Mouse (Mus musculus): ENCODE results near the gene 1110008P14Rik. TPM values are rescaled to one million over a fixed set of nuclear protein-coding genes. Genes with fewer than 3 reads are reported as not detected.

1110008P14Rik gene
- polyA plus RNA-seq, 1 experiment from 2014 or later = 20.2 TPM

- H3K36me3 ChIP-seq (ENCODE audit: control insufficient read depth, insufficient read depth) = peaks cover 3% of the 10 kb centered on the region
- peak; percentile 82 for ATAC-seq (ENCODE audit: low read depth)
- H3K4me1 ChIP-seq (ENCODE audit: control insufficient read depth, low read depth, low read length) = peaks cover 50% of the 10 kb centered on the region
- H3K9me3 ChIP-seq (replicated peaks; ENCODE audit: control insufficient read depth, low read length) = no peaks in the 10 kb centered on the region
- H3K9ac ChIP-seq (ENCODE audit: low read depth, low read length) = peak overlapping the region; percentile 1
- H3K4me2 ChIP-seq (ENCODE audit: low read depth, low read length) = peak overlapping the region; percentile 49
- 12% methylated on average over 14 of the region's 14 CpGs for WGBS (ENCODE audit: insufficient replicate concordance)
- H3K27ac ChIP-seq (ENCODE audit: low read length) = peak overlapping the region; percentile 87
- no peaks in the 10 kb centered on the region for H3K27me3 ChIP-seq (ENCODE audit: control insufficient read depth, insufficient read depth, low read depth, low read length)
- H3K4me3 ChIP-seq (ENCODE audit: low read depth, low read length) = peak overlapping the region; percentile 46
Measured at GRCm38 (mm10) chr2:32423481-32424331, 42.0 kb upstream of the 1110008P14Rik start.

GRCm38 (mm10) chr2:32421851-32422251 is 40.1 kb upstream of the 1110008P14Rik start:
- 78% methylated on average over 6 of the region's 6 CpGs for WGBS (ENCODE audit: insufficient replicate concordance)
- no peak overlapping the region for H3K9ac ChIP-seq (ENCODE audit: low read depth, low read length)
- peaks cover 9% of the 10 kb centered on the region for H3K36me3 ChIP-seq (ENCODE audit: control insufficient read depth, insufficient read depth)
- ATAC-seq (ENCODE audit: low read depth) = no peak
- no peaks in the 10 kb centered on the region for H3K9me3 ChIP-seq (replicated peaks; ENCODE audit: control insufficient read depth, low read length)
- H3K27ac ChIP-seq (ENCODE audit: low read length) = no peak overlapping the region
- peaks cover 36% of the 10 kb centered on the region for H3K4me1 ChIP-seq (ENCODE audit: control insufficient read depth, low read depth, low read length)
- H3K4me3 ChIP-seq (ENCODE audit: low read depth, low read length) = no peak overlapping the region
- 0 out of 2 replicates have a peak overlapping the region, but pooled peaks have one; percentile 12 for H3K4me2 ChIP-seq (ENCODE audit: low read depth, low read length)
- H3K27me3 ChIP-seq (ENCODE audit: control insufficient read depth, insufficient read depth, low read depth, low read length) = no peaks in the 10 kb centered on the region

- 68% methylated on average over 6 of the region's 6 CpGs for WGBS (ENCODE audit: insufficient replicate concordance)
- no peak overlapping the region for H3K4me3 ChIP-seq (ENCODE audit: low read depth, low read length)
- no peak overlapping the region for H3K4me2 ChIP-seq (ENCODE audit: low read depth, low read length)
- H3K4me1 ChIP-seq (ENCODE audit: control insufficient read depth, low read depth, low read length) = peaks cover 36% of the 10 kb centered on the region
- no peaks in the 10 kb centered on the region for H3K27me3 ChIP-seq (ENCODE audit: control insufficient read depth, insufficient read depth, low read depth, low read length)
- ATAC-seq (ENCODE audit: low read depth) = no peak
- no peak overlapping the region for H3K27ac ChIP-seq (ENCODE audit: low read length)
- no peak overlapping the region for H3K9ac ChIP-seq (ENCODE audit: low read depth, low read length)
- no peaks in the 10 kb centered on the region for H3K9me3 ChIP-seq (replicated peaks; ENCODE audit: control insufficient read depth, low read length)
- H3K36me3 ChIP-seq (ENCODE audit: control insufficient read depth, insufficient read depth) = peaks cover 20% of the 10 kb centered on the region
Measured at GRCm38 (mm10) chr2:32420647-32421046, 38.9 kb upstream of the 1110008P14Rik start.

GRCm38 (mm10) chr2:32420066-32420608 is 38.4 kb upstream of the 1110008P14Rik start:
- no peak overlapping the region for H3K4me2 ChIP-seq (ENCODE audit: low read depth, low read length)
- no peaks in the 10 kb centered on the region for H3K9me3 ChIP-seq (replicated peaks; ENCODE audit: control insufficient read depth, low read length)
- peaks cover 24% of the 10 kb centered on the region for H3K36me3 ChIP-seq (ENCODE audit: control insufficient read depth, insufficient read depth)
- H3K4me1 ChIP-seq (ENCODE audit: control insufficient read depth, low read depth, low read length) = peaks cover 34% of the 10 kb centered on the region
- no peaks in the 10 kb centered on the region for H3K27me3 ChIP-seq (ENCODE audit: control insufficient read depth, insufficient read depth, low read depth, low read length)
- H3K27ac ChIP-seq (ENCODE audit: low read length) = peak overlapping the region; percentile 25
- no peak overlapping the region for H3K9ac ChIP-seq (ENCODE audit: low read depth, low read length)
- 80% methylated on average over 12 of the region's 12 CpGs for WGBS (ENCODE audit: insufficient replicate concordance)
- H3K4me3 ChIP-seq (ENCODE audit: low read depth, low read length) = no peak overlapping the region
- ATAC-seq (ENCODE audit: low read depth) = no peak

- Histone ChIP-seq H3K4me3 (ENCODE audit: low read depth, low read length) (no peak overlapping the region), H3K27ac (ENCODE audit: low read length) (peak overlapping the region; percentile 73), H3K9ac (ENCODE audit: low read depth, low read length) (no peak overlapping the region), H3K4me2 (ENCODE audit: low read depth, low read length) (no peak overlapping the region), H3K4me1 (ENCODE audit: control insufficient read depth, low read depth, low read length) (peaks cover 26% of the 10 kb centered on the region), H3K36me3 (ENCODE audit: control insufficient read depth, insufficient read depth) (peaks cover 26% of the 10 kb centered on the region), H3K27me3 (ENCODE audit: control insufficient read depth, insufficient read depth, low read depth, low read length) (no peaks in the 10 kb centered on the region), H3K9me3 (replicated peaks; ENCODE audit: control insufficient read depth, low read length) (no peaks in the 10 kb centered on the region)
- ATAC-seq (ENCODE audit: low read depth) = peak; percentile 57
- 56% methylated on average over 3 of the region's 3 CpGs for WGBS (ENCODE audit: insufficient replicate concordance)
Measured at GRCm38 (mm10) chr2:32419359-32419758, 37.6 kb upstream of the 1110008P14Rik start.

DNA sequence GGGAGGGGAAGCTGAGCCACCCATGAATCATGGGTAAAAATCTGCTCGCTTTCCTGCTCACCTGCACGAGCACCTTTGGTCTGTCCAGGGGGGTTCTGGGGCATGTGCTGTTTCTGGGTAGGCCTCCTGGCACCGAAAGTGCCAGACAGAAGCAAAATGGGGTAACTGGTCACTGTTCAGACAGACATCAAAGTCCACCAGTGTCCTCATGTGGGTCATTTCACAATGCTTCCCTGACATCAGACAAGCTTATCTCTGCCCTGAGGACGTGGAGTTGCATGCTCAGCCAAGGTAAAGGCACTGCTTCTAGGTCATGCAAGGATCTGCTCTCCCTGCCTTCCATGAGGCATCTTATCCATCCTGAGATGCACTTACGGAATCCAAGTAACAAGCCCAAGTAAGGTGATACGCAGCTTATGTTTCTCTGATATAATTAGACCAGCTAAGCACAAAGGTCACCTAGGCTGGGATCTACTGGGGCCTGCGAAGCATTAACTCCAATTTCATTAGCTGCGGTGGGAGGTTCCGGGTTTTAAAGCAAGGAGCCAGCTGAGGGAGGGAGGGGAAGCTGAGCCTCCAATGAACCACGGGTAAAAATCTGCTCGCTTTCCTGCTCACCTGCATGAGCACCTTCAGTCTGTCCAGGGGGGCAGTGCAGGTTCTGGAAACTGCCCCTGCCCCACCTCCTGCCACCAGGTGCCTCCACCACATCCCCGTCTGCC is 36.9 kb upstream of the 1110008P14Rik start:
- no peaks in the 10 kb centered on the region for H3K9me3 ChIP-seq (replicated peaks; ENCODE audit: control insufficient read depth, low read length)
- no peaks in the 10 kb centered on the region for H3K27me3 ChIP-seq (ENCODE audit: control insufficient read depth, insufficient read depth, low read depth, low read length)
- peaks cover 26% of the 10 kb centered on the region for H3K36me3 ChIP-seq (ENCODE audit: control insufficient read depth, insufficient read depth)
- H3K27ac ChIP-seq (ENCODE audit: low read length) = peak overlapping the region; percentile 73
- no peak overlapping the region for H3K9ac ChIP-seq (ENCODE audit: low read depth, low read length)
- no peak overlapping the region for H3K4me2 ChIP-seq (ENCODE audit: low read depth, low read length)
- ATAC-seq (ENCODE audit: low read depth) = peak; percentile 68
- 69% methylated on average over 12 of the region's 12 CpGs for WGBS (ENCODE audit: insufficient replicate concordance)
- H3K4me1 ChIP-seq (ENCODE audit: control insufficient read depth, low read depth, low read length) = peaks cover 19% of the 10 kb centered on the region
- H3K4me3 ChIP-seq (ENCODE audit: low read depth, low read length) = no peak overlapping the region

GRCm38 (mm10) chr2:32417486-32417885 is 35.7 kb upstream of the 1110008P14Rik start:
- WGBS (ENCODE audit: insufficient replicate concordance) = 78% methylated on average over 8 of the region's 8 CpGs
- Histone ChIP-seq H3K27ac (ENCODE audit: low read length) (no peak overlapping the region), H3K9me3 (replicated peaks; ENCODE audit: control insufficient read depth, low read length) (no peaks in the 10 kb centered on the region), H3K4me2 (ENCODE audit: low read depth, low read length) (no peak overlapping the region), H3K9ac (ENCODE audit: low read depth, low read length) (no peak overlapping the region), H3K36me3 (ENCODE audit: control insufficient read depth, insufficient read depth) (peaks cover 26% of the 10 kb centered on the region), H3K4me3 (ENCODE audit: low read depth, low read length) (no peak overlapping the region), H3K4me1 (ENCODE audit: control insufficient read depth, low read depth, low read length) (peaks cover 16% of the 10 kb centered on the region), H3K27me3 (ENCODE audit: control insufficient read depth, insufficient read depth, low read depth, low read length) (no peaks in the 10 kb centered on the region)
- no peak for ATAC-seq (ENCODE audit: low read depth)

GRCm38 (mm10) chr2:32416556-32416955 is 34.8 kb upstream of the 1110008P14Rik start:
- Histone ChIP-seq H3K4me2 (ENCODE audit: low read depth, low read length) (no peak overlapping the region), H3K27ac (ENCODE audit: low read length) (no peak overlapping the region), H3K36me3 (ENCODE audit: control insufficient read depth, insufficient read depth) (peaks cover 26% of the 10 kb centered on the region), H3K9me3 (replicated peaks; ENCODE audit: control insufficient read depth, low read length) (no peaks in the 10 kb centered on the region), H3K27me3 (ENCODE audit: control insufficient read depth, insufficient read depth, low read depth, low read length) (no peaks in the 10 kb centered on the region), H3K4me3 (ENCODE audit: low read depth, low read length) (no peak overlapping the region), H3K4me1 (ENCODE audit: control insufficient read depth, low read depth, low read length) (peaks cover 10% of the 10 kb centered on the region), H3K9ac (ENCODE audit: low read depth, low read length) (no peak overlapping the region)
- 81% methylated on average over 2 of the region's 2 CpGs for WGBS (ENCODE audit: insufficient replicate concordance)
- no peak for ATAC-seq (ENCODE audit: low read depth)

All from liver, embryonic 16.5 days (tissue).